Mouse (Mus musculus): ENCODE measurements around the gene Papss2.

Papss2 gene

GRCm38 (mm10) chr19:32702191-32702590 is 106.6 kb downstream of the Papss2 start:
- DNase-seq (ENCODE audit: extremely low spot score, low spot score) = no peak

GRCm38 (mm10) chr19:32708996-32709395 is 113.4 kb downstream of the Papss2 start:
- no peak for DNase-seq (ENCODE audit: extremely low spot score, low spot score)

- DNase-seq (ENCODE audit: extremely low spot score, low spot score) = no peak
Measured at GRCm38 (mm10) chr19:32710288-32710687, 114.7 kb downstream of the Papss2 start.

GRCm38 (mm10) chr19:32711761-32712541 is 116.4 kb downstream of the Papss2 start:
- DNase-seq (ENCODE audit: extremely low spot score, low spot score) = peak; percentile 93

GRCm38 (mm10) chr19:32712588-32713042 is 117.0 kb downstream of the Papss2 start:
- DNase-seq (ENCODE audit: extremely low spot score, low spot score) = peak; percentile 74

GRCm38 (mm10) chr19:32713471-32713870 is 117.9 kb downstream of the Papss2 start:
- DNase-seq (ENCODE audit: extremely low spot score, low spot score) = no peak

- peak; percentile 61 for DNase-seq (ENCODE audit: extremely low spot score, low spot score)
Measured at GRCm38 (mm10) chr19:32715201-32715600, 119.6 kb downstream of the Papss2 start.

- no peak for DNase-seq (ENCODE audit: extremely low spot score, low spot score)
Measured at GRCm38 (mm10) chr19:32715681-32716080, 120.1 kb downstream of the Papss2 start.
